Mouse (Mus musculus) left cerebral cortex, postnatal 25 days (tissue): ENCODE results near the gene Tab1. TPM values are rescaled to one million over a fixed set of nuclear protein-coding genes. Genes with fewer than 3 reads are reported as not detected.
"Not testable (repeated sequence)": the region's sequence is repeated elsewhere in the genome, so short reads cannot be mapped to it uniquely, and the experiment has no call there.

Experiments used
- DNase-seq, 2 experiments: peaks; one replicate each; pipeline ENCODE4 v3.0.0; 2022; ENCODE audit warnings: low spot score in 2 of 2, mixed read lengths in 1 of 2
- intact Hi-C: fragments of 180-260 bp; cut with DNase I; formaldehyde crosslinking; loops from one replicate; pipeline ENCODE4 v1.15.1; 2025
- total RNA-seq, 2 experiments: library from RNA; stranded (reverse); gene quantifications; 2 replicates each; pipeline ENCODE4 v1.2.3; 2021

The Tab1 gene
- total RNA-seq, 2 experiments from 2014 or later, result 22.3 to 28.6 TPM

GRCm38 (mm10) chr15:80101503-80101902, 31.4 kb upstream of the Tab1 start:
- DNase-seq, result no peak

GRCm38 (mm10) chr15:80102495-80102894, 30.4 kb upstream of the Tab1 start:
- intact Hi-C loops, result no loop called here

More at GRCm38 (mm10) chr15:80101503-80101902, 31.4 kb upstream of the Tab1 start:
- intact Hi-C loops, result no loop called here

GRCm38 (mm10) chr15:80105490-80106410, 27.2 kb upstream of the Tab1 start:
- DNase-seq, result no peak
- intact Hi-C loops, result no loop called here

More at GRCm38 (mm10) chr15:80102495-80102894, 30.4 kb upstream of the Tab1 start:
- no peak for DNase-seq

- DNase-seq, result peak in 1 of 2 experiments; percentile 87
- intact Hi-C loops, result no loop called here
Observed at GRCm38 (mm10) chr15:80107143-80107542, 25.8 kb upstream of the Tab1 start.

GRCm38 (mm10) chr15:80107575-80107974, 25.4 kb upstream of the Tab1 start:
- no peak for DNase-seq
- intact Hi-C loops, result no loop called here

GRCm38 (mm10) chr15:80111436-80111835, 21.5 kb upstream of the Tab1 start:
- no peak for DNase-seq
- intact Hi-C loops, result no loop called here

- intact Hi-C loops, result no loop called here
- no peak for DNase-seq
Observed at GRCm38 (mm10) chr15:80112499-80112898, 20.4 kb upstream of the Tab1 start.

GRCm38 (mm10) chr15:80114414-80114813, 18.5 kb upstream of the Tab1 start:
- no peak for DNase-seq
- intact Hi-C loops, result no loop called here

- intact Hi-C loops, result no loop called here
- no peak for DNase-seq
Observed at GRCm38 (mm10) chr15:80115256-80115655, 17.7 kb upstream of the Tab1 start.

GRCm38 (mm10) chr15:80115866-80116794, 16.8 kb upstream of the Tab1 start:
- intact Hi-C loops, result no loop called here
- no peak for DNase-seq

- intact Hi-C loops, result no loop called here
- DNase-seq, result no peak
Observed at GRCm38 (mm10) chr15:80117154-80117553, 15.8 kb upstream of the Tab1 start.

GRCm38 (mm10) chr15:80119076-80119475, 13.9 kb upstream of the Tab1 start:
- DNase-seq, result no peak
- intact Hi-C loops, result no loop called here

- intact Hi-C loops, result no loop called here
- DNase-seq, result no peak
Observed at GRCm38 (mm10) chr15:80121721-80122325, 11.1 kb upstream of the Tab1 start.

- DNase-seq, intact Hi-C loops: not testable (repeated sequence)
Observed at GRCm38 (mm10) chr15:80122431-80122830, 10.5 kb upstream of the Tab1 start.

- intact Hi-C loops, result no loop called here
- DNase-seq, result no peak
Observed at GRCm38 (mm10) chr15:80124651-80125050, 8.3 kb upstream of the Tab1 start.

- intact Hi-C loops, result no loop called here
- peak in 1 of 2 experiments; percentile 50 for DNase-seq
Observed at GRCm38 (mm10) chr15:80127191-80127590, 5.7 kb upstream of the Tab1 start.

GRCm38 (mm10) chr15:80129982-80130381, 2.9 kb upstream of the Tab1 start:
- DNase-seq, result no peak
- intact Hi-C loops, result loop anchor here (5.0 kb wide), 1 partner anchor 102 kb away; the partner anchor contains the start of gene Mief1

GRCm38 (mm10) chr15:80130689-80131088, 2.2 kb upstream of the Tab1 start:
- no peak for DNase-seq
- intact Hi-C loops, result loop anchor here (5.0 kb wide), 1 partner anchor 102 kb away; the partner anchor contains the start of gene Mief1

- intact Hi-C loops, result loop anchor here (5.0 kb wide), 1 partner anchor 101 kb away; the partner anchor contains the start of gene Mief1
Observed at GRCm38 (mm10) chr15:80131421-80131820, 1.5 kb upstream of the Tab1 start.

More at GRCm38 (mm10) chr15:80131421-80131820, 1.5 kb upstream of the Tab1 start:
- DNase-seq, result no peak
